In genomic region chr12:44345251-44345650, GRCm38 (mm10) we compare ENCODE assay signal across 28 mouse cellular contexts. TPM values are rescaled to one million over a fixed set of nuclear protein-coding genes. Genes with fewer than 3 reads are reported as not detected.
DNase-seq lines count a peak whose midpoint lies in the region; ATAC-seq and TF ChIP-seq lines count a peak whose summit lies in the region.
"Had no signal": no experiment of that assay in that cellular context is flagged by ENCODE, and none has a peak within 500 bp of the region (broad histone marks: within the 10 kb centered on the region; RNA-seq: fewer than 3 reads in every experiment).

No protein-coding gene starts in this region.

- peaks cover 43% of the 10 kb centered on the region for H3K4me1 ChIP-seq in forebrain, embryonic 13.5 days
- H3K4me1 ChIP-seq in forebrain, embryonic 16.5 days (replicated peaks; ENCODE audit: control insufficient read depth, insufficient read depth, low read length) = peaks cover 16% of the 10 kb centered on the region
- H3K4me1 ChIP-seq in midbrain, embryonic 14.5 days (ENCODE audit: control insufficient read depth, insufficient read depth, low read length) = peaks cover 23% of the 10 kb centered on the region
- peaks cover 16% of the 10 kb centered on the region; the same call in 1 of the 2 replicates for H3K4me1 ChIP-seq in midbrain, embryonic 11.5 days (ENCODE audit: control insufficient read depth, insufficient read depth, low read length)
- H3K4me1 ChIP-seq in cortical plate, adult 2 months (ENCODE audit: control insufficient read depth, insufficient read depth, low read length) = peaks cover 7% of the 10 kb centered on the region; the same call in 1 of the 2 replicates
- H3K4me1 ChIP-seq: heart, embryonic 15.5 days had no signal

- H3K27me3 ChIP-seq in forebrain, embryonic 13.5 days = no peaks in the 10 kb centered on the region
- H3K27me3 ChIP-seq in forebrain, embryonic 16.5 days (replicated peaks; ENCODE audit: control insufficient read depth, insufficient read depth, low read length) = no peaks in the 10 kb centered on the region
- H3K27me3 ChIP-seq in midbrain, embryonic 14.5 days (ENCODE audit: control insufficient read depth, insufficient read depth, low read length) = no peaks in the 10 kb centered on the region
- H3K27me3 ChIP-seq in midbrain, embryonic 11.5 days (ENCODE audit: control insufficient read depth, insufficient read depth, low read length) = no peaks in the 10 kb centered on the region
- H3K27me3 ChIP-seq: heart, embryonic 15.5 days; hindbrain, embryonic 12.5 days; midbrain, embryonic 15.5 days had no signal

- no peak overlapping the region; the same call in 1 of the 2 replicates for H3K4me2 ChIP-seq in forebrain, embryonic 13.5 days
- no peak overlapping the region for H3K4me2 ChIP-seq in forebrain, embryonic 16.5 days (ENCODE audit: low read length)
- no peak overlapping the region for H3K4me2 ChIP-seq in midbrain, embryonic 14.5 days (ENCODE audit: low read length)
- no peak overlapping the region for H3K4me2 ChIP-seq in midbrain, embryonic 11.5 days
- H3K4me2 ChIP-seq: heart, embryonic 15.5 days; hindbrain, embryonic 12.5 days; midbrain, embryonic 15.5 days had no signal

- TF ChIP-seq POLR2A in cortical plate, adult 2 months (IDR thresholded peaks at IDR 0.05; ENCODE audit: extremely low read depth, insufficient read depth, low read length) = no peak

- H3K9ac ChIP-seq in forebrain, embryonic 13.5 days = no peak overlapping the region
- H3K9ac ChIP-seq in forebrain, embryonic 16.5 days (replicated peaks; ENCODE audit: low read depth, low read length) = no peak overlapping the region
- no peak overlapping the region for H3K9ac ChIP-seq in midbrain, embryonic 14.5 days (replicated peaks; ENCODE audit: low read length)
- no peak overlapping the region for H3K9ac ChIP-seq in midbrain, embryonic 11.5 days (ENCODE audit: low read length)
- H3K9ac ChIP-seq: heart, embryonic 15.5 days; hindbrain, embryonic 12.5 days; liver, embryonic 14.5 days; midbrain, embryonic 15.5 days had no signal

- no peak for ATAC-seq in forebrain, embryonic 13.5 days
- ATAC-seq in forebrain, embryonic 16.5 days = no peak
- no peak for ATAC-seq in midbrain, embryonic 14.5 days (ENCODE audit: low FRiP score, low TSS enrichment)
- no peak for ATAC-seq in midbrain, embryonic 11.5 days (ENCODE audit: low FRiP score)
- ATAC-seq: CD4-positive, CD25-positive, alpha-beta regulatory T cell, adult 4 months; intestine, embryonic 16.5 days; midbrain, embryonic 15.5 days had no signal

- WGBS in forebrain, embryonic 13.5 days = 9% methylated on average over 5 of the region's 5 CpGs
- WGBS in forebrain, embryonic 16.5 days = 9% methylated on average over 5 of the region's 5 CpGs
- 31% methylated on average over 5 of the region's 5 CpGs for WGBS in midbrain, embryonic 14.5 days
- WGBS in midbrain, embryonic 11.5 days = 48% methylated on average over 5 of the region's 5 CpGs

- no peaks in the 10 kb centered on the region for H3K9me3 ChIP-seq in forebrain, embryonic 13.5 days (replicated peaks)
- no peaks in the 10 kb centered on the region for H3K9me3 ChIP-seq in forebrain, embryonic 16.5 days (ENCODE audit: control insufficient read depth, low read length)
- no peaks in the 10 kb centered on the region for H3K9me3 ChIP-seq in midbrain, embryonic 14.5 days (ENCODE audit: control insufficient read depth, low read length)
- no peaks in the 10 kb centered on the region for H3K9me3 ChIP-seq in midbrain, embryonic 11.5 days (ENCODE audit: control insufficient read depth, low read length)
- H3K9me3 ChIP-seq: heart, embryonic 15.5 days; hindbrain, embryonic 12.5 days; midbrain, embryonic 15.5 days had no signal

- DNase-seq in midbrain, embryonic 14.5 days = peak; percentile 31
- no peak for DNase-seq in midbrain, embryonic 11.5 days (ENCODE audit: low spot score, missing footprints)
- DNase-seq in right cerebral cortex, postnatal 14 days = no peak
- DNase-seq in yolk sac, embryonic 10.5 days (ENCODE audit: low spot score) = no peak
- DNase-seq: adrenal gland, postnatal 25 days; cerebellum, adult 18-20 months; cerebellum, postnatal 10 days; gastrocnemius, adult 2 months; kidney, adult 8-10 months; kidney, postnatal 4 days; liver; lung, adult 2 months; lung, postnatal 10 days; right cerebral cortex, postnatal 25 days; spleen, adult 18-20 months; thymus, adult 2 months; thymus, postnatal 36 days had no signal

- no peak for TF ChIP-seq CTCF in cortical plate, adult 2 months (IDR thresholded peaks at IDR 0.05; ENCODE audit: extremely low read depth, insufficient read depth, low read length)

- H3K27ac ChIP-seq in forebrain, embryonic 13.5 days = peak overlapping the region; percentile 46
- no peak overlapping the region for H3K27ac ChIP-seq in forebrain, embryonic 16.5 days (ENCODE audit: low read length)
- H3K27ac ChIP-seq in midbrain, embryonic 14.5 days (replicated peaks; ENCODE audit: low read depth, low read length) = no peak overlapping the region
- H3K27ac ChIP-seq in midbrain, embryonic 11.5 days (ENCODE audit: low read depth, low read length) = no peak overlapping the region
- H3K27ac ChIP-seq in cortical plate, adult 2 months (ENCODE audit: insufficient read depth, low read length) = peak overlapping the region; percentile 84; the same call in 1 of the 2 replicates
- H3K27ac ChIP-seq: gastrocnemius, adult 2 months; heart, embryonic 15.5 days; hindbrain, embryonic 12.5 days; kidney, postnatal 0 days; liver, embryonic 14.5 days; macrophage; midbrain, embryonic 15.5 days had no signal

- no peak overlapping the region for H3K4me3 ChIP-seq in forebrain, embryonic 13.5 days
- no peak overlapping the region for H3K4me3 ChIP-seq in forebrain, embryonic 16.5 days (replicated peaks; ENCODE audit: low read length)
- H3K4me3 ChIP-seq in midbrain, embryonic 14.5 days (replicated peaks; ENCODE audit: low read depth, low read length) = no peak overlapping the region
- H3K4me3 ChIP-seq in midbrain, embryonic 11.5 days (ENCODE audit: low read depth, low read length) = no peak overlapping the region
- no peak overlapping the region for H3K4me3 ChIP-seq in cortical plate, adult 2 months (ENCODE audit: insufficient read depth, low read length)
- H3K4me3 ChIP-seq: gastrocnemius, adult 2 months; heart, embryonic 15.5 days; hindbrain, embryonic 12.5 days; midbrain, embryonic 15.5 days had no signal

- no peaks in the 10 kb centered on the region for H3K36me3 ChIP-seq in forebrain, embryonic 13.5 days (ENCODE audit: poor library complexity, severe bottlenecking)
- H3K36me3 ChIP-seq in forebrain, embryonic 16.5 days (ENCODE audit: control insufficient read depth, insufficient read depth) = no peaks in the 10 kb centered on the region; the same call in 1 of the 2 replicates
- H3K36me3 ChIP-seq in midbrain, embryonic 14.5 days (ENCODE audit: control insufficient read depth, insufficient read depth, low read length) = no peaks in the 10 kb centered on the region
- no peaks in the 10 kb centered on the region for H3K36me3 ChIP-seq in midbrain, embryonic 11.5 days (ENCODE audit: control insufficient read depth, insufficient read depth, low read length)
- H3K36me3 ChIP-seq: heart, embryonic 15.5 days; hindbrain, embryonic 12.5 days; midbrain, embryonic 15.5 days had no signal

RNA-seq across cellular contexts. Expression of gene Nrcam, which starts 16.6 kb away (rescaled TPM):
- 83.7 and 91.2 TPM in 2 replicates for polyA plus RNA-seq in forebrain, embryonic 13.5 days (2015; fragmentation: Nextera tagmentation; extraction: Ambion mirVana)
- 129 and 139 TPM in 2 replicates for polyA plus RNA-seq in forebrain, embryonic 16.5 days (2015; fragmentation: Nextera tagmentation; extraction: Ambion mirVana)
- 137 and 198 TPM in 2 replicates for polyA plus RNA-seq in midbrain, embryonic 14.5 days (2014; fragmentation: Nextera tagmentation; extraction: Ambion mirVana)
- polyA plus RNA-seq in midbrain, embryonic 11.5 days (2014; fragmentation: Nextera tagmentation; extraction: Ambion mirVana) = 75.7 and 84.4 TPM in 2 replicates
- 178 and 188 TPM in 2 replicates for polyA plus RNA-seq in cortical plate, adult 2 months (2012; rRNA removed)
- polyA plus RNA-seq: CD4-positive, CD25-positive, alpha-beta regulatory T cell, adult 4 months had no signal

Comparison
In these comparisons a context has a peak if more than half of its experiments do, and no peak if none do; other contexts are left out.
1. H3K27ac ChIP-seq: peak in forebrain, embryonic 13.5 days (single experiment) and cortical plate, adult 2 months (single experiment); none in forebrain, embryonic 16.5 days (single experiment), midbrain, embryonic 14.5 days (single experiment) and midbrain, embryonic 11.5 days (single experiment).